Mouse (Mus musculus) liver, embryonic 12.5 days (tissue): ENCODE data around the gene G430095P16Rik. TPM values are rescaled to one million over a fixed set of nuclear protein-coding genes. Genes with fewer than 3 reads are reported as not detected.
A peak's percentile ranks its signal among the peaks of the same experiment; 100 is the strongest.

ENCODE experiments used
- ATAC-seq: fragments of 200-750 bp; cut with Nextera tagmentation; 2 replicates; pipeline ENCODE4 v1.8.0; 2017; ENCODE audit warnings: moderate number of reproducible peaks, mild to moderate bottlenecking, moderate library complexity
- H3K27ac ChIP-seq: fragments of 300-500 bp; sonication (generic); 2 replicates; pipeline ENCODE4 v1.5.1; 2016; ENCODE audit warnings: mild to moderate bottlenecking
- H3K27me3 ChIP-seq: fragments of 300-500 bp; sonication (generic); replicated peaks from 2 replicates; pipeline ENCODE4 v1.6.1; 2016; ENCODE audit warnings: mild to moderate bottlenecking, moderate library complexity
- H3K36me3 ChIP-seq: fragments of 300-500 bp; sonication (generic); 2 replicates; pipeline ENCODE4 v1.6.1; 2016; ENCODE audit warnings: mild to moderate bottlenecking, moderate library complexity
- H3K4me1 ChIP-seq: fragments of 300-500 bp; sonication (generic); 2 replicates; pipeline ENCODE4 v1.6.1; 2016
- H3K4me2 ChIP-seq: fragments of 300-500 bp; sonication (generic); 2 replicates; pipeline ENCODE4 v1.6.1; 2016; ENCODE audit warnings: mild to moderate bottlenecking, moderate library complexity
- H3K4me3 ChIP-seq: fragments of 300-500 bp; sonication (generic); 2 replicates; pipeline ENCODE4 v1.5.1; 2016; ENCODE audit warnings: mild to moderate bottlenecking, moderate library complexity
- H3K9ac ChIP-seq: fragments of 300-500 bp; sonication (generic); 2 replicates; pipeline ENCODE4 v1.6.1; 2016; ENCODE audit warnings: mild to moderate bottlenecking, moderate library complexity
- H3K9me3 ChIP-seq: fragments of 300-500 bp; sonication (generic); replicated peaks from 2 replicates; pipeline ENCODE4 v1.6.1; 2016; ENCODE audit warnings: mild to moderate bottlenecking, moderate library complexity
- WGBS: fragments of 180-500 bp; shearing (Covaris S2); methylation state at CpG from one replicate; pipeline ENCODE4 v1.1.7; 2016; ENCODE audit not compliant: insufficient replicate concordance; 5-methylcytosine and 5-hydroxymethylcytosine counted together
- polyA plus RNA-seq: library from polyadenylated mRNA; unstranded; fragments of >200 nt; fragmentation: Nextera tagmentation; extraction: Ambion mirVana; gene quantifications from 2 replicates; pipeline ENCODE4 v1.2.1, GENCODE M21; 2016

Gene G430095P16Rik
- polyA plus RNA-seq, 1 experiment from 2014 or later, result 12.0 TPM

GRCm38 (mm10) chr8:84738266-84738665 is 15.5 kb downstream of the G430095P16Rik start:
- ATAC-seq, result no peak
- Histone ChIP-seq H3K4me1 (peaks cover 71% of the 10 kb centered on the region), H3K4me3 (peak overlapping the region; percentile 36; the same call in 1 of the 2 replicates), H3K4me2 (peak overlapping the region; percentile 71), H3K27ac (no peak overlapping the region), H3K9ac (peak overlapping the region; percentile 57), H3K36me3 (no peaks in the 10 kb centered on the region), H3K27me3 (peaks cover 86% of the 10 kb centered on the region), H3K9me3 (no peaks in the 10 kb centered on the region)
- WGBS, result 29% methylated on average over 10 of the region's 10 CpGs

- H3K36me3 ChIP-seq, result no peaks in the 10 kb centered on the region
- no peak overlapping the region for H3K4me2 ChIP-seq
- peaks cover 91% of the 10 kb centered on the region for H3K27me3 ChIP-seq
- ATAC-seq, result no peak
- H3K4me3 ChIP-seq, result no peak overlapping the region
- peaks cover 72% of the 10 kb centered on the region for H3K4me1 ChIP-seq
- 65% methylated on average over 10 of the region's 10 CpGs for WGBS
- no peak overlapping the region for H3K27ac ChIP-seq
- no peaks in the 10 kb centered on the region for H3K9me3 ChIP-seq
- H3K9ac ChIP-seq, result 0 out of 2 replicates have a peak overlapping the region, but pooled peaks have one; percentile 57
These were observed 16.1 kb downstream of the G430095P16Rik start for GRCm38 (mm10) chr8:84738715-84739400.

GRCm38 (mm10) chr8:84739401-84739742 is 16.6 kb downstream of the G430095P16Rik start:
- WGBS, result 35% methylated on average over 1 of the region's 1 CpGs
- Histone ChIP-seq H3K27me3 (peaks cover 91% of the 10 kb centered on the region), H3K9ac (no peak overlapping the region), H3K4me1 (peaks cover 74% of the 10 kb centered on the region), H3K9me3 (no peaks in the 10 kb centered on the region), H3K4me2 (no peak overlapping the region), H3K27ac (no peak overlapping the region), H3K36me3 (no peaks in the 10 kb centered on the region), H3K4me3 (no peak overlapping the region)
- no peak for ATAC-seq

- Histone ChIP-seq H3K27me3 (peaks cover 91% of the 10 kb centered on the region), H3K4me2 (no peak overlapping the region), H3K4me3 (no peak overlapping the region), H3K9me3 (no peaks in the 10 kb centered on the region), H3K9ac (no peak overlapping the region), H3K36me3 (no peaks in the 10 kb centered on the region), H3K27ac (0 out of 2 replicates have a peak overlapping the region, but pooled peaks have one; percentile 20), H3K4me1 (peaks cover 80% of the 10 kb centered on the region)
- 51% methylated on average over 13 of the region's 13 CpGs for WGBS
- ATAC-seq, result no peak
These were observed 18.4 kb downstream of the G430095P16Rik start for GRCm38 (mm10) chr8:84740895-84741843.

- 59% methylated on average over 32 of the region's 32 CpGs for WGBS
- Histone ChIP-seq H3K4me1 (peaks cover 76% of the 10 kb centered on the region), H3K9ac (no peak overlapping the region), H3K4me3 (no peak overlapping the region), H3K27me3 (peaks cover 96% of the 10 kb centered on the region), H3K36me3 (no peaks in the 10 kb centered on the region), H3K27ac (peak overlapping the region; percentile 48; the same call in 1 of the 2 replicates), H3K9me3 (no peaks in the 10 kb centered on the region), H3K4me2 (peak overlapping the region; percentile 28)
- no peak for ATAC-seq
These were observed 19.6 kb downstream of the G430095P16Rik start for GRCm38 (mm10) chr8:84742171-84743053.

- no peak for ATAC-seq
- peak overlapping the region; percentile 28 for H3K4me2 ChIP-seq
- no peak overlapping the region for H3K4me3 ChIP-seq
- H3K36me3 ChIP-seq, result no peaks in the 10 kb centered on the region
- 27% methylated on average over 10 of the region's 10 CpGs for WGBS
- H3K9me3 ChIP-seq, result no peaks in the 10 kb centered on the region
- peak overlapping the region; percentile 9; the same call in 1 of the 2 replicates for H3K27ac ChIP-seq
- no peak overlapping the region for H3K9ac ChIP-seq
- peaks cover 99% of the 10 kb centered on the region for H3K27me3 ChIP-seq
- H3K4me1 ChIP-seq, result peaks cover 70% of the 10 kb centered on the region
These were observed 20.2 kb downstream of the G430095P16Rik start for GRCm38 (mm10) chr8:84743054-84743415.

GRCm38 (mm10) chr8:84743517-84744420 is 21.0 kb downstream of the G430095P16Rik start:
- H3K36me3 ChIP-seq, result no peaks in the 10 kb centered on the region
- peaks cover 62% of the 10 kb centered on the region for H3K4me1 ChIP-seq
- WGBS, result 37% methylated on average over 17 of the region's 17 CpGs
- H3K27ac ChIP-seq, result peak overlapping the region; percentile 20; the same call in 1 of the 2 replicates
- ATAC-seq, result peak; percentile 26; the same call in 1 of the 2 replicates
- H3K9me3 ChIP-seq, result no peaks in the 10 kb centered on the region
- no peak overlapping the region for H3K9ac ChIP-seq
- no peak overlapping the region for H3K4me3 ChIP-seq
- H3K4me2 ChIP-seq, result peak overlapping the region; percentile 19; the same call in 1 of the 2 replicates
- H3K27me3 ChIP-seq, result peaks cover 97% of the 10 kb centered on the region

GRCm38 (mm10) chr8:84745032-84745925 is 22.5 kb downstream of the G430095P16Rik start:
- Histone ChIP-seq H3K36me3 (no peaks in the 10 kb centered on the region), H3K4me1 (peaks cover 57% of the 10 kb centered on the region), H3K9ac (no peak overlapping the region), H3K9me3 (no peaks in the 10 kb centered on the region), H3K4me2 (peak overlapping the region; percentile 27; the same call in 1 of the 2 replicates), H3K27ac (peak overlapping the region; percentile 13; the same call in 1 of the 2 replicates), H3K27me3 (peaks cover 97% of the 10 kb centered on the region), H3K4me3 (no peak overlapping the region)
- ATAC-seq, result peak; percentile 21; the same call in 1 of the 2 replicates
- WGBS, result 18% methylated on average over 17 of the region's 17 CpGs

GRCm38 (mm10) chr8:84749519-84749918 is 26.7 kb downstream of the G430095P16Rik start:
- Histone ChIP-seq H3K4me1 (peaks cover 42% of the 10 kb centered on the region), H3K27me3 (peaks cover 96% of the 10 kb centered on the region)

More at GRCm38 (mm10) chr8:84749519-84749918, 26.7 kb downstream of the G430095P16Rik start:
- H3K9ac ChIP-seq, result no peak overlapping the region
- H3K4me2 ChIP-seq, result no peak overlapping the region
- H3K36me3 ChIP-seq, result no peaks in the 10 kb centered on the region
- 79% methylated on average over 16 of the region's 16 CpGs for WGBS
- H3K4me3 ChIP-seq, result no peak overlapping the region
- no peak for ATAC-seq
- H3K27ac ChIP-seq, result no peak overlapping the region
- no peaks in the 10 kb centered on the region for H3K9me3 ChIP-seq
